Mouse (Mus musculus) limb, embryonic 12.5 days (tissue): Measurements from ENCODE around the gene Rfxap. TPM values are rescaled to one million over a fixed set of nuclear protein-coding genes. Genes with fewer than 3 reads are reported as not detected.

ENCODE experiments used
- ATAC-seq: fragments of 200-750 bp; cut with Nextera tagmentation; 2 replicates; pipeline ENCODE4 v1.8.0; 2017; ENCODE audit warnings: low read depth, moderate TSS enrichment; ENCODE audit not compliant: insufficient number of reproducible peaks, insufficient read depth, low FRiP score, low TSS enrichment
- H3K27ac ChIP-seq: fragments of 300-500 bp; sonication (generic); 2 replicates; pipeline ENCODE4 v1.5.1; 2016; ENCODE audit warnings: mild to moderate bottlenecking, moderate library complexity
- H3K27me3 ChIP-seq: fragments of 300-500 bp; sonication (generic); 2 replicates; pipeline ENCODE4 v1.6.1; 2016; ENCODE audit warnings: mild to moderate bottlenecking, moderate library complexity
- H3K36me3 ChIP-seq: fragments of 300-500 bp; sonication (generic); 2 replicates; pipeline ENCODE4 v1.6.1; 2016; ENCODE audit warnings: mild to moderate bottlenecking, moderate library complexity
- H3K4me1 ChIP-seq: fragments of 300-500 bp; sonication (generic); replicated peaks from 2 replicates; pipeline ENCODE4 v1.6.1; 2016
- H3K4me2 ChIP-seq: fragments of 300-500 bp; sonication (generic); 2 replicates; pipeline ENCODE4 v1.6.1; 2016; ENCODE audit warnings: mild to moderate bottlenecking, moderate library complexity
- H3K4me3 ChIP-seq: fragments of 300-500 bp; sonication (generic); replicated peaks from 2 replicates; pipeline ENCODE4 v1.5.1; 2016; ENCODE audit warnings: mild to moderate bottlenecking
- H3K9ac ChIP-seq: fragments of 300-500 bp; sonication (generic); replicated peaks from 2 replicates; pipeline ENCODE4 v1.6.1; 2016; ENCODE audit warnings: mild to moderate bottlenecking, moderate library complexity
- H3K9me3 ChIP-seq: fragments of 300-500 bp; sonication (generic); 2 replicates; pipeline ENCODE4 v1.6.1; 2016; ENCODE audit warnings: mild to moderate bottlenecking, moderate library complexity
- WGBS: fragments of 180-500 bp; shearing (Covaris S2); methylation state at CpG from one replicate; pipeline ENCODE4 v1.1.7; 2016; 5-methylcytosine and 5-hydroxymethylcytosine counted together
- polyA plus RNA-seq: library from polyadenylated mRNA; unstranded; fragments of >200 nt; fragmentation: Nextera tagmentation; extraction: Ambion mirVana; gene quantifications from 2 replicates; pipeline ENCODE4 v1.2.1, GENCODE M21; 2016

The Rfxap gene
- polyA plus RNA-seq = 60.8 and 64.0 TPM in 2 replicates

DNA sequence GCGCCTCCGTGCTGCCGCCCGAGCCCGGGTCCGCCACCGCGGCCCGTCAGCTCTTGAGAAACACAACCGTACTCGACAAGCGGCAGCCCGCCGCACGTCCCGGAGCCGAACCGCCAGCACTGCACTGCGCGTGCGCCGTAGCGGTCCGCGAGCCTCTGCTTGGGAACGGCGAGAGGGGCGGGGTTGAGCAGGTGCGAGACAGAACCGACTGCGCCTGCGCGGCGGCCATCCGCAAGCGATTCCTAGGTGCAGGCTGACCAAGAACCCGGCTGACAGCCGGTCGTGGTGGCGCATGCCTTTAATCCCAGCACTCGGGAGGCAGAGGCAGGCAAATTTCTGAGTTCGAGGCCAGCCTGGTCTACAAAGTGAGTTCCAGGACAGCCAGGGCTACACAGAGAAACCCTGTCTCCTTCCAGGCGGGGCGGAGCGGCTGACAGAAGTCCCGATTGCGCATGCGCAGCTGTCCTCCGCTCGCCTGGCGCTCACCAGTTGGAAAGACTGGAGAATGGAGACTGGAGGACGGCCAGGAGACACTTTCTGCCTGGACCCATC lies at the start of gene Rfxap:
Gene Rfxap (minus strand): TSS at position 126 of the 552 bp plus-strand sequence.
- peaks cover 17% of the 10 kb centered on the region for H3K36me3 ChIP-seq
- peak; percentile 88 for ATAC-seq
- H3K4me2 ChIP-seq = peak within 1 kb of the TSS; percentile 77
- peak within 1 kb of the TSS; percentile 94 for H3K27ac ChIP-seq
- H3K27me3 ChIP-seq = peaks cover 5% of the 10 kb centered on the region; the same call in 1 of the 2 replicates
- peak within 1 kb of the TSS; percentile 93 for H3K9ac ChIP-seq
- under 1% methylated on average over 52 of the region's 52 CpGs for WGBS
- H3K9me3 ChIP-seq = no peaks in the 10 kb centered on the region
- H3K4me1 ChIP-seq = peaks cover 19% of the 10 kb centered on the region
- H3K4me3 ChIP-seq = peak within 1 kb of the TSS; percentile 86

DNA sequence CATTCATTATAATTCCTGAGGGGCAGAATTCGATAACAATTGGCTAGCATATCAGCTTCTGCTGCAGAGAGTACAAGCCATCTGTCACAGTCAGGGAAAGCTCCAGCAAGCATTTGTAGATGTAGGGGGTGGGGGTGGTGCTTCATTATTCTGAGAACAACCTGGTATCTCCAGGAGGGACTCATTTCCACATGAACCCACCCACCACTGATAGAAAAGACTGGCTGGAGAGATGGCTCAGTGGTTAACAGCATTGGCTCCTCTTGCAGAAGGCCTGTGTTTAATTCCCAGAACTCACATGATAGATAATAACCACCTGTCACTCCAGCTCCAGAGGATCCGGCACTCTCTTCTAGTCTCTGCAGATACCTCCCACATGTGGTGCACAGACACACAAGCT lies 27.8 kb upstream of the Rfxap start:
- H3K36me3 ChIP-seq = no peaks in the 10 kb centered on the region
- H3K9ac ChIP-seq = no peak overlapping the region
- H3K4me2 ChIP-seq = no peak overlapping the region
- no peaks in the 10 kb centered on the region for H3K9me3 ChIP-seq
- no peak overlapping the region for H3K4me3 ChIP-seq
- no peaks in the 10 kb centered on the region for H3K27me3 ChIP-seq
- H3K4me1 ChIP-seq = no peaks in the 10 kb centered on the region
- H3K27ac ChIP-seq = no peak overlapping the region
- 74% methylated on average over 2 of the region's 2 CpGs for WGBS
- ATAC-seq = no peak

DNA sequence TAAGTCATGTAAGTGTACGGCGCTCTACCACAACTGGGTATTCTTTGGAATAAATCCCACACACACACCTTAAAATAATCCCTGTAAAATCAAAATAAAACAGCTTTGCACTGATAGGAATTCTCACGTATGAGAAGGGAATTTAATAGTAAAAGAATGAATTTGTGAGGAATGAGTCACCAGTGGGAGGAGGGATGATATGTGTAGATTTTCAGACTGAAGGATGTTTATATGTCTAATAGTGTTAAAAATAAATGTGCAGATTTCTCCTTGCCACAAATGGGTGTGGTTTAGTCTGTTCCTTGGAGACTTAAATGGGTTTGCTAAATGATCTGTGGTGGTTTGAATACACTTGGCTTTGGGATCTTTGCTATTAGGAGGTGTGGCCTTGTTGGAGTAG lies 24.9 kb upstream of the Rfxap start:
- Histone ChIP-seq H3K4me1 (no peaks in the 10 kb centered on the region), H3K27me3 (no peaks in the 10 kb centered on the region), H3K9me3 (no peaks in the 10 kb centered on the region), H3K4me2 (no peak overlapping the region), H3K27ac (no peak overlapping the region), H3K4me3 (no peak overlapping the region), H3K9ac (no peak overlapping the region), H3K36me3 (no peaks in the 10 kb centered on the region)
- 84% methylated on average over 3 of the region's 3 CpGs for WGBS
- no peak for ATAC-seq

DNA sequence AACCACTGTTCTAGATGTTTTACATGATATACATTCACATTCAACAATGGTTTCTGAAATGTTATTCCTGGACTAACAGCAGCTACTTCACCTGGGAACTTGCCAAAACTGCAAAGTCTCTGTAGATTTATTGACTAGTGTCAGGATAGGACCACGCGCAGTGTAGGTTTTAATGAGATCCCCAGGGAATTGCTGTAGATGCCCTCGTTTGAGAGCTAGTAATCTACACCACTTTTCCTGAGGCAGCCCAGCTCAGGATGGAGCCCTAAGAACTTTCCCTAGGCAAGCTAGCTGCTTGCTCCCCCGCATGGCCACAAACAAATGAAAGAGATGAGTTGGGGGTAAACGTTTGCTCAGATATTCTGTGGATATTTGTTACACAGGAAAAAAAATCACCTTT lies 14.9 kb upstream of the Rfxap start:
- Histone ChIP-seq H3K9me3 (no peaks in the 10 kb centered on the region), H3K9ac (no peak overlapping the region), H3K36me3 (no peaks in the 10 kb centered on the region), H3K27ac (no peak overlapping the region), H3K27me3 (no peaks in the 10 kb centered on the region), H3K4me3 (no peak overlapping the region), H3K4me1 (no peaks in the 10 kb centered on the region), H3K4me2 (no peak overlapping the region)
- 41% methylated on average over 5 of the region's 5 CpGs for WGBS
- no peak for ATAC-seq

DNA sequence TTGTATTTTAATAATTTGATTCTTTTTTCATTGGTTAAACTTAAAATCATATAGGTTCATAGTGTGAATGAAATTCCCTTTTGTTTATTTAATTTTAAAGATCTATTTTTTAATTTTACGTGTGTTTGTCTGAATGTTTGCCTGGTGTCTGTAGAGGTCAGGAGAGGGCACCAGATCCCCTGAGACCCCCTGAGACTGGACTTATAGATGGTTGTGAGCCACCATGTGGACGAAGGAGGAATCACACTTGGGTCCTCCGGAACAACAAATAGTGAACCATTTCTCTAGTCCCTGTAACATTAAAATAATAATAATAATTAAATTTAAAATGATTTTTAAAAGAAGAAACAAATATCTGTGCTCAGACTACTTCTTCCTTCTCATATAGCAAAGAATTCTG lies 7.7 kb upstream of the Rfxap start:
- Histone ChIP-seq H3K4me1 (no peaks in the 10 kb centered on the region), H3K4me2 (no peak overlapping the region), H3K27me3 (no peaks in the 10 kb centered on the region; the same call in 1 of the 2 replicates), H3K4me3 (no peak overlapping the region), H3K9me3 (no peaks in the 10 kb centered on the region), H3K9ac (no peak overlapping the region), H3K27ac (no peak overlapping the region), H3K36me3 (no peaks in the 10 kb centered on the region)
- 31% methylated on average over 3 of the region's 3 CpGs for WGBS
- ATAC-seq = no peak

DNA sequence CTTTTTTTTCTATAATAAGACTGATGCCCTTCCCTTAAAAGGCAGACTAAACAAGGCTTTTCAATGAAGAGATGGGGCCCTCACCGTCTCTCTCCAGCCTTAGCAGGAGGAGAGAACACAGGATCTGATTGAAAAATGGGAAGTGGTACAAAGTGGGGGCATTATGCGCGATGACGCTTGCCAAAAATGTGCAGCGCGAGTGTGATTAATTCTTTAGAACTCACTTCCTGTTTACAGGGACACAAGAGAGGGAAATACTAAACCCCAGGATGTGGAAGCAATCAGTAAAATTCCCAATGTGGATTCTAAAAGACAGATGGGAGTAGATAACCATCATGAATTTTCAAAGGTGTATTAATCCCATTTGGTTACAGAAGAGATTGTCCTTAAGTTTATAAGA lies 7.0 kb upstream of the Rfxap start:
- 77% methylated on average over 6 of the region's 6 CpGs for WGBS
- Histone ChIP-seq H3K4me3 (no peak overlapping the region), H3K27ac (no peak overlapping the region), H3K9ac (no peak overlapping the region), H3K9me3 (no peaks in the 10 kb centered on the region), H3K4me1 (no peaks in the 10 kb centered on the region), H3K36me3 (no peaks in the 10 kb centered on the region), H3K4me2 (no peak overlapping the region), H3K27me3 (no peaks in the 10 kb centered on the region; the same call in 1 of the 2 replicates)
- ATAC-seq = no peak

DNA sequence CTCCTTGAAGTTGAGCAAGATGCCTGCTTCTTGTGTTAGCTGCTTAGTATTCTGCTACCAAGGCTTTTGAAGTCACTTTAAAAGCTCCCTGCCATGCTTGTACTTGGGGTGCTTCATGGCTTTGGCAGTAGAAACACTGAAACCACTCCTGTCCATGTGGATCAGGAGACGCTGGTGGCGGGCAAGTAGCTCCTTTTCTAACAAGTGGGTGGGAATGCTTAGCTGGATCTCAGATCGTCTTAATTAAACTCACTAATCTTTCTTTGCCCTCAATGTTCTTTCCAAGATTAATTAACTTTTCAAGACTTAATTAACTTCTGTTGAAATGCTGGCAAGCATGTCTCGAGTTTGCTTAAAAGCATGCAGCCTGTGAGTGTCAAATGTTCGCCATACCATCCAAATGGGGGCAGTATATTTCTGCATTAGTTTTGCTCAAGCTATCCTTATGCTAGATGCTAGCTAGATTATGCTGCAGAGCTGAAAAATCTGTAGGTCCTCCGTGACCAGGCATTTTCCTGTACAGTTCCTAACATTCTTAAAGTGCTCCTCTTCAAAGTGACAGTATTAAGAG lies 5.9 kb upstream of the Rfxap start:
- H3K4me2 ChIP-seq = no peak overlapping the region
- 69% methylated on average over 6 of the region's 6 CpGs for WGBS
- no peaks in the 10 kb centered on the region for H3K36me3 ChIP-seq
- peaks cover 5% of the 10 kb centered on the region; the same call in 1 of the 2 replicates for H3K27me3 ChIP-seq
- no peaks in the 10 kb centered on the region for H3K4me1 ChIP-seq
- no peak overlapping the region for H3K27ac ChIP-seq
- no peak overlapping the region for H3K9ac ChIP-seq
- H3K9me3 ChIP-seq = no peaks in the 10 kb centered on the region
- no peak for ATAC-seq
- H3K4me3 ChIP-seq = no peak overlapping the region

DNA sequence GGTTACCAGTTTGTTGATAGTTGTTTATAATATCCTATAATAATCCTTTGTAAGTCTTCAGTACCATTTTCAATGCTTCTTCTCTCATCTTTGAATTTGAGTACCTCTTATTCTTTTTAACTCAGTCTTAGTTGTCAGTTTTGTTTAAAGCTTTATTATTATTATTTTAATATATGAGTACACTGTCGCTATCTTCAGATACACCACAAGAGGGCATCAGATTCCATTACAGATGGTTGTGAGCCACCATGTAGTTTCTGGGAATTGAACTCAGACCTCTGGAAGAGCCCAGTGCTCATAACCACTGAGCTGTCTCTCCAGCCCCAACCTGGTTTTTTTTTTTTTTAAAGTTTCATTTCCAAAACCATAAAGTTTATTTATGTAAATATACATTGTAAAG lies 4.0 kb upstream of the Rfxap start:
- Histone ChIP-seq H3K27me3 (peaks cover 5% of the 10 kb centered on the region; the same call in 1 of the 2 replicates), H3K4me3 (no peak overlapping the region), H3K4me2 (no peak overlapping the region), H3K4me1 (peaks cover 6% of the 10 kb centered on the region), H3K9ac (no peak overlapping the region), H3K36me3 (no peaks in the 10 kb centered on the region), H3K9me3 (no peaks in the 10 kb centered on the region), H3K27ac (no peak overlapping the region)
- no peak for ATAC-seq
- WGBS = 47% methylated on average over 1 of the region's 1 CpGs

DNA sequence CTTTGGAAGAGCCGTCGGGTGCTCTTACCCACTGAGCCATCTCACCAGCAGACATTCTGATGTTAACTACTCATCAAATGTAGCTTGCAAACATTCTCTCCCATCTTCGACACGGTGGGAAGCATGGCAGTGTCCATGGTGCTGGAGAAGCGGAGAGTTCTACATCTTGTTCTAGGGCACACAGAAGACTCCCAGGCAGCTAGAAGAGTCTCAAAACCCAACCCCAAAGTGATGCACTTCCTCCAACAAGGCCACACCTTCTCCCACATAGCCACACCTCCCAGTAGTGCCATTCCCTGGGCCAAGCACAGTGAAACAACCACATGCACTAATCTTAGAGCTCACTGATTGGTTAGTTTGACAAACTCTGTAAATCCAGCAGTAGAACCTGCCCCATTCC lies 1.5 kb upstream of the Rfxap start:
- H3K4me3 ChIP-seq = no peak overlapping the region
- WGBS = 68% methylated on average over 5 of the region's 5 CpGs
- no peak for ATAC-seq
- no peak overlapping the region for H3K9ac ChIP-seq
- H3K27ac ChIP-seq = no peak overlapping the region
- peaks cover 19% of the 10 kb centered on the region for H3K4me1 ChIP-seq
- H3K36me3 ChIP-seq = peaks cover 10% of the 10 kb centered on the region
- H3K9me3 ChIP-seq = no peaks in the 10 kb centered on the region
- no peak overlapping the region for H3K4me2 ChIP-seq
- peaks cover 5% of the 10 kb centered on the region; the same call in 1 of the 2 replicates for H3K27me3 ChIP-seq

DNA sequence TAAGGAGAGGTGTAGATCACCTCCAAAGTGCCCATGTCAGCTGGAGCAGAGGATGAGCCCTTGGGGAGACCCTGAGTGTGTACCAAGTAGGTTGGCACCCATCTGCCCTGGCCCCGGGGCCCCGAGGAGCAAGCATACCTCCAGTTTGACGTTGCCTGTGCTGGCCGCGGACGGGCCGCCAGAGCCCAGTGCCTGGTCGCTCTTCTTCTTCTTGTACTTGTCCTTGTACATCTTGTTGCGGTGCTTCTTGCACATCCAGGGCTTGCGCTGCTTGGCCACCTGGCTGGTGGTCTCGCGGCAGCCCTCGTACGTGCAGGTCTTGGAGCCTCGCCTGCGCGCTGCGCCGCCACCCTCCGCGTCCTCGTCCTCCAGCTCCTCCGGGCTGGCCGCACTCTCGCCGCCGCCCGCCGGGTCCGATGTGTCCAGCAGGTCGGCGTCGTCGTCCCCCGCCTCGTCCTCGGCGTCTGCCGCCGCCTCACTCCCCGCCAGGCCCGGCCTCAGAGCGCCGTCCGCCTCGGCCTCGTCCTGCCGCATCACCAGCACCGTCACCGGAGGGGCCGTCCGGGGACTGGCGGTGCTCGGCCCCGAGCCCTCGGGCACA lies 430 bp downstream of the Rfxap start:
- peak overlapping the region; percentile 94 for H3K27ac ChIP-seq
- peak overlapping the region; percentile 77 for H3K4me2 ChIP-seq
- H3K36me3 ChIP-seq = peaks cover 17% of the 10 kb centered on the region
- under 1% methylated on average over 56 of the region's 56 CpGs for WGBS
- H3K4me3 ChIP-seq = peak overlapping the region; percentile 86
- peaks cover 5% of the 10 kb centered on the region; the same call in 1 of the 2 replicates for H3K27me3 ChIP-seq
- H3K9me3 ChIP-seq = no peaks in the 10 kb centered on the region
- H3K4me1 ChIP-seq = peaks cover 19% of the 10 kb centered on the region
- H3K9ac ChIP-seq = peak overlapping the region; percentile 93
- peak; percentile 53 for ATAC-seq

DNA sequence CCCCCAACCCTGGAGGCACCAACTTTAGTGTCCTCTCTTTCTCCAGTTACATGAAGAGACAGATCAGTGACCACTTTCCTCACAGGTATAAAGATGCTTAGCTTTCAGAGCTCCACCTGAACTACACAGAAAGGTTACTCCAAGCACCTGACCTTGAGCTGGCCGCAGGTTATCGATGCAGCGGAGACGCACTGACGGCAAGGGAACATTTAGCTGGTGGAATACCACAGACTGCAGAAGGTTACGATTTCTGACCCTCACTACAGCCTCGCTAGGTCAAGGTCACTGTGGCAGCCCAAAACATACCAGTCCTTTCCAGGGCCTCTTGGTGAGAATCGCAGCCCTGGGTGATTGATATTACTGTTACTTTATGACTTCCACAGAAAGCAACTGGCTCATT lies 3.9 kb downstream of the Rfxap start:
- no peak for ATAC-seq
- H3K9me3 ChIP-seq = no peaks in the 10 kb centered on the region
- no peak overlapping the region for H3K4me2 ChIP-seq
- WGBS = 93% methylated on average over 8 of the region's 8 CpGs
- H3K27ac ChIP-seq = no peak overlapping the region
- H3K4me1 ChIP-seq = peaks cover 19% of the 10 kb centered on the region
- peaks cover 17% of the 10 kb centered on the region for H3K36me3 ChIP-seq
- no peak overlapping the region for H3K9ac ChIP-seq
- H3K27me3 ChIP-seq = no peaks in the 10 kb centered on the region
- no peak overlapping the region for H3K4me3 ChIP-seq
